Mouse (Mus musculus): ENCODE measurements around the gene Anapc7. TPM values are rescaled to one million over a fixed set of nuclear protein-coding genes. Genes with fewer than 3 reads are reported as not detected.
"Not testable (repeated sequence)": the region's sequence is repeated elsewhere in the genome, so short reads cannot be mapped to it uniquely, and the experiment has no call there.

Anapc7 gene
- polyA plus RNA-seq, 1 experiment from 2014 or later = 44.3 TPM

GRCm38 (mm10) chr5:122471658-122472057, 50.2 kb downstream of the Anapc7 start:
- Histone ChIP-seq H3K27ac (ENCODE audit: low read length) (no peak overlapping the region), H3K4me2 (ENCODE audit: low read length) (no peak overlapping the region), H3K4me1 (ENCODE audit: control insufficient read depth, insufficient read depth, low read length) (peaks cover 3% of the 10 kb centered on the region; the same call in 1 of the 2 replicates), H3K36me3 (ENCODE audit: control insufficient read depth, insufficient read depth, low read length) (peaks cover 43% of the 10 kb centered on the region), H3K27me3 (ENCODE audit: control insufficient read depth, insufficient read depth, low read depth, low read length) (no peaks in the 10 kb centered on the region), H3K9me3 (replicated peaks; ENCODE audit: control insufficient read depth, low read length, poor library complexity, severe bottlenecking) (no peaks in the 10 kb centered on the region), H3K4me3 (ENCODE audit: low read depth, low read length) (no peak overlapping the region), H3K9ac (ENCODE audit: low read depth, low read length) (no peak overlapping the region)
- WGBS = 87% methylated on average over 5 of the region's 5 CpGs
- no peak for ATAC-seq

GRCm38 (mm10) chr5:122474643-122475363, 53.3 kb downstream of the Anapc7 start:
- WGBS = 86% methylated on average over 4 of the region's 4 CpGs
- Histone ChIP-seq H3K27me3 (ENCODE audit: control insufficient read depth, insufficient read depth, low read depth, low read length) (no peaks in the 10 kb centered on the region), H3K4me2 (ENCODE audit: low read length) (no peak overlapping the region), H3K9ac (ENCODE audit: low read depth, low read length) (no peak overlapping the region), H3K4me1 (ENCODE audit: control insufficient read depth, insufficient read depth, low read length) (peaks cover 3% of the 10 kb centered on the region; the same call in 1 of the 2 replicates), H3K9me3 (replicated peaks; ENCODE audit: control insufficient read depth, low read length, poor library complexity, severe bottlenecking) (no peaks in the 10 kb centered on the region), H3K36me3 (ENCODE audit: control insufficient read depth, insufficient read depth, low read length) (peaks cover 22% of the 10 kb centered on the region), H3K4me3 (ENCODE audit: low read depth, low read length) (no peak overlapping the region), H3K27ac (ENCODE audit: low read length) (no peak overlapping the region)
- ATAC-seq = no peak

- no peak for ATAC-seq
- no peak overlapping the region for H3K9ac ChIP-seq (ENCODE audit: low read depth, low read length)
- H3K36me3 ChIP-seq (ENCODE audit: control insufficient read depth, insufficient read depth, low read length) = peaks cover 22% of the 10 kb centered on the region
- H3K9me3 ChIP-seq (replicated peaks; ENCODE audit: control insufficient read depth, low read length, poor library complexity, severe bottlenecking) = no peaks in the 10 kb centered on the region
- no peak overlapping the region for H3K27ac ChIP-seq (ENCODE audit: low read length)
- H3K4me1 ChIP-seq (ENCODE audit: control insufficient read depth, insufficient read depth, low read length) = peaks cover 3% of the 10 kb centered on the region; the same call in 1 of the 2 replicates
- no peak overlapping the region for H3K4me3 ChIP-seq (ENCODE audit: low read depth, low read length)
- no peaks in the 10 kb centered on the region for H3K27me3 ChIP-seq (ENCODE audit: control insufficient read depth, insufficient read depth, low read depth, low read length)
- no peak overlapping the region for H3K4me2 ChIP-seq (ENCODE audit: low read length)
- WGBS = 82% methylated on average over 3 of the region's 3 CpGs
Measured at GRCm38 (mm10) chr5:122476078-122476477, 54.6 kb downstream of the Anapc7 start.

- ATAC-seq = no peak
- Histone ChIP-seq H3K4me1 (ENCODE audit: control insufficient read depth, insufficient read depth, low read length) (peaks cover 3% of the 10 kb centered on the region; the same call in 1 of the 2 replicates), H3K9me3 (replicated peaks; ENCODE audit: control insufficient read depth, low read length, poor library complexity, severe bottlenecking) (no peaks in the 10 kb centered on the region), H3K36me3 (ENCODE audit: control insufficient read depth, insufficient read depth, low read length) (peaks cover 19% of the 10 kb centered on the region), H3K4me2 (ENCODE audit: low read length) (no peak overlapping the region), H3K27me3 (ENCODE audit: control insufficient read depth, insufficient read depth, low read depth, low read length) (no peaks in the 10 kb centered on the region), H3K27ac (ENCODE audit: low read length) (no peak overlapping the region), H3K9ac (ENCODE audit: low read depth, low read length) (no peak overlapping the region), H3K4me3 (ENCODE audit: low read depth, low read length) (no peak overlapping the region)
- WGBS = 91% methylated on average over 3 of the region's 3 CpGs
Measured at GRCm38 (mm10) chr5:122477492-122477891, 56.0 kb downstream of the Anapc7 start.

GRCm38 (mm10) chr5:122479131-122479530, 57.6 kb downstream of the Anapc7 start:
- WGBS = 67% methylated on average over 2 of the region's 2 CpGs
- H3K36me3 ChIP-seq (ENCODE audit: control insufficient read depth, insufficient read depth, low read length) = peaks cover 21% of the 10 kb centered on the region

GRCm38 (mm10) chr5:122481844-122482243, 60.4 kb downstream of the Anapc7 start:
- no peak overlapping the region for H3K4me2 ChIP-seq (ENCODE audit: low read length)
- 87% methylated on average over 5 of the region's 5 CpGs for WGBS
- no peak overlapping the region for H3K27ac ChIP-seq (ENCODE audit: low read length)
- H3K36me3 ChIP-seq (ENCODE audit: control insufficient read depth, insufficient read depth, low read length) = peaks cover 25% of the 10 kb centered on the region
- H3K4me3 ChIP-seq (ENCODE audit: low read depth, low read length) = no peak overlapping the region
- no peaks in the 10 kb centered on the region for H3K9me3 ChIP-seq (replicated peaks; ENCODE audit: control insufficient read depth, low read length, poor library complexity, severe bottlenecking)
- ATAC-seq = no peak
- no peaks in the 10 kb centered on the region for H3K27me3 ChIP-seq (ENCODE audit: control insufficient read depth, insufficient read depth, low read depth, low read length)
- H3K4me1 ChIP-seq (ENCODE audit: control insufficient read depth, insufficient read depth, low read length) = no peaks in the 10 kb centered on the region
- no peak overlapping the region for H3K9ac ChIP-seq (ENCODE audit: low read depth, low read length)

More at GRCm38 (mm10) chr5:122479131-122479530, 57.6 kb downstream of the Anapc7 start:
- H3K4me1 ChIP-seq (ENCODE audit: control insufficient read depth, insufficient read depth, low read length) = no peaks in the 10 kb centered on the region
- ATAC-seq = no peak
- H3K4me2 ChIP-seq (ENCODE audit: low read length) = no peak overlapping the region
- no peaks in the 10 kb centered on the region for H3K27me3 ChIP-seq (ENCODE audit: control insufficient read depth, insufficient read depth, low read depth, low read length)
- H3K27ac ChIP-seq (ENCODE audit: low read length) = no peak overlapping the region
- no peak overlapping the region for H3K4me3 ChIP-seq (ENCODE audit: low read depth, low read length)
- no peaks in the 10 kb centered on the region for H3K9me3 ChIP-seq (replicated peaks; ENCODE audit: control insufficient read depth, low read length, poor library complexity, severe bottlenecking)
- no peak overlapping the region for H3K9ac ChIP-seq (ENCODE audit: low read depth, low read length)

GRCm38 (mm10) chr5:122482733-122483391, 61.4 kb downstream of the Anapc7 start:
- peaks cover 23% of the 10 kb centered on the region for H3K36me3 ChIP-seq (ENCODE audit: control insufficient read depth, insufficient read depth, low read length)
- H3K9me3 ChIP-seq (replicated peaks; ENCODE audit: control insufficient read depth, low read length, poor library complexity, severe bottlenecking) = no peaks in the 10 kb centered on the region
- H3K4me1 ChIP-seq (ENCODE audit: control insufficient read depth, insufficient read depth, low read length) = no peaks in the 10 kb centered on the region
- no peak for ATAC-seq
- H3K27me3 ChIP-seq (ENCODE audit: control insufficient read depth, insufficient read depth, low read depth, low read length) = no peaks in the 10 kb centered on the region
- 92% methylated on average over 6 of the region's 6 CpGs for WGBS
- H3K4me2 ChIP-seq (ENCODE audit: low read length) = no peak overlapping the region
- H3K27ac ChIP-seq (ENCODE audit: low read length) = no peak overlapping the region
- H3K9ac ChIP-seq (ENCODE audit: low read depth, low read length) = no peak overlapping the region
- H3K4me3 ChIP-seq (ENCODE audit: low read depth, low read length) = no peak overlapping the region

GRCm38 (mm10) chr5:122486243-122486642, 64.8 kb downstream of the Anapc7 start:
- not testable (repeated sequence) for H3K27me3 ChIP-seq (ENCODE audit: control insufficient read depth, insufficient read depth, low read depth, low read length); ATAC-seq; H3K9ac ChIP-seq (ENCODE audit: low read depth, low read length); H3K4me2 ChIP-seq (ENCODE audit: low read length); H3K9me3 ChIP-seq (replicated peaks; ENCODE audit: control insufficient read depth, low read length, poor library complexity, severe bottlenecking); H3K4me3 ChIP-seq (ENCODE audit: low read depth, low read length); H3K4me1 ChIP-seq (ENCODE audit: control insufficient read depth, insufficient read depth, low read length); H3K27ac ChIP-seq (ENCODE audit: low read length)
- WGBS = 83% methylated on average over 5 of the region's 5 CpGs
- peaks cover 33% of the 10 kb centered on the region for H3K36me3 ChIP-seq (ENCODE audit: control insufficient read depth, insufficient read depth, low read length)

- Histone ChIP-seq H3K9ac (ENCODE audit: low read depth, low read length) (no peak overlapping the region), H3K36me3 (ENCODE audit: control insufficient read depth, insufficient read depth, low read length) (peaks cover 28% of the 10 kb centered on the region), H3K27ac (ENCODE audit: low read length) (no peak overlapping the region), H3K4me3 (ENCODE audit: low read depth, low read length) (no peak overlapping the region), H3K27me3 (ENCODE audit: control insufficient read depth, insufficient read depth, low read depth, low read length) (no peaks in the 10 kb centered on the region), H3K4me1 (ENCODE audit: control insufficient read depth, insufficient read depth, low read length) (no peaks in the 10 kb centered on the region), H3K9me3 (replicated peaks; ENCODE audit: control insufficient read depth, low read length, poor library complexity, severe bottlenecking) (no peaks in the 10 kb centered on the region), H3K4me2 (ENCODE audit: low read length) (no peak overlapping the region)
- WGBS = 91% methylated on average over 6 of the region's 6 CpGs
- no peak for ATAC-seq
Measured at GRCm38 (mm10) chr5:122487825-122488224, 66.3 kb downstream of the Anapc7 start.

All from midbrain, embryonic 16.5 days (tissue).